Mouse (Mus musculus) gastrocnemius, postnatal 4 days (tissue): ENCODE measurements around the gene Mgat4c. TPM values are rescaled to one million over a fixed set of nuclear protein-coding genes. Genes with fewer than 3 reads are reported as not detected.

Experiments used
- microRNA-seq: library from miRNA; unstranded; fragments of <30 nt; microRNA quantifications from one replicate; pipeline ENCODE4 v1.2.0, GENCODE M21; 2021
- total RNA-seq, 2 experiments: library from RNA; stranded (reverse); gene quantifications; 2 replicates each; pipeline ENCODE4 v1.2.3; 2021

Mgat4c gene
- total RNA-seq, 2 experiments from 2014 or later: 0.27 to 0.29 TPM

Small RNA genes within 50 kb of the gene (microRNA-seq; reads per million reads assigned to microRNA genes)
- not detected for gene Mir3059
